Mouse (Mus musculus) left cerebral cortex, postnatal 25 days (tissue): ENCODE measurements around the gene Rps6ka1. TPM values are rescaled to one million over a fixed set of nuclear protein-coding genes. Genes with fewer than 3 reads are reported as not detected.

Experiments used
- DNase-seq, 2 experiments: peaks; one replicate each; pipeline ENCODE4 v3.0.0; 2022; ENCODE audit warnings: low spot score in 2 of 2, mixed read lengths in 1 of 2
- intact Hi-C: fragments of 180-260 bp; cut with DNase I; formaldehyde crosslinking; loops from one replicate; pipeline ENCODE4 v1.15.1; 2025
- total RNA-seq, 2 experiments: library from RNA; stranded (reverse); gene quantifications; 2 replicates each; pipeline ENCODE4 v1.2.3; 2021

Rps6ka1 gene
- total RNA-seq, 2 experiments from 2014 or later: 13.1 to 14.1 TPM

GRCm38 (mm10) chr4:133830453-133830852 lies 57.1 kb downstream of the Rps6ka1 start:
- DNase-seq: no peak
- intact Hi-C loops: no loop called here

- intact Hi-C loops: loop anchor here (1.0 to 2.0 kb wide), 2 partner anchors 158 to 237 kb away; no protein-coding TSS in a partner anchor
- peak; percentile 79 to 80 for DNase-seq
Measured at GRCm38 (mm10) chr4:133829281-133830070, 58.1 kb downstream of the Rps6ka1 start.

- DNase-seq: no peak
- intact Hi-C loops: loop anchor here (2.0 kb wide), 1 partner anchor 235 kb away; no protein-coding TSS in a partner anchor
Measured at GRCm38 (mm10) chr4:133827887-133828794, 59.5 kb downstream of the Rps6ka1 start.

DNA sequence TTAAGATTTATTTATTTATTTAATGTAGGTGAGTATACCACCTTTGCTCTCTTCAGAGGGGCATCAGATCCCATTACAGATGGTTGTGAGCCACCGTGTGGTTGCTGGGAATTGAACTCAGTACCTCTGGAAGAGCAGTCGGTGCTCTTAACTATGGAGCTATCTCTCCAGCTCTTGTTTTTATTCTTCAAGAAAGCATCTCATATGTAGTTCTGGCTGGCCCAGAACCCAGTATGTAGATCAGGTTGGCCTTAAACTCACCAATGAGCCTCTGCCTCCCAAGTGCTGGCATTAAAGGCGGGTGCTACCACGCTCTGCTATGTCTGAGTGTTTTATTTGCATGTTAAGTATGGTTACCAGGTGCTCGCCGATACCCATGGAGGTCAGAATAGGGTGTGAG lies 60.2 kb downstream of the Rps6ka1 start:
- intact Hi-C loops: no loop called here
- no peak for DNase-seq

DNA sequence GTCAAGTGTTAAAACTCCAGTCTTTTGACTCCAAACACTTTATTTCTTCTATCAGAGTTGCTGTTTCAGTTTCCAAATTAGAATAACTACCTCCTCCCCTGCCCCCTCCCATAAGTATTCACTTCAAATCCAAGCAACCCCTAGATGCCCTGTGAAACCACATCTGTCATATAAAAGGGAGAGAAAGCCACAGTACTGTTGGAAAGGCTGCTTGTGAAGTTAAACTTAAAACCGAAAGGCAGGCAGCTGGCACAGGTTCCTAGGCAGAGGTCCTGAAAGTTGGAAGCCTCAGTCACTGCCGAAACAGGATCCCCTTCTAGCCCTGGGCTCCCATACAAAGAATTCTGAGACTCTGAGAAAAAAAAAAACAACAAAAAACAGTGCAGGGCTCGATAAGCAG lies 61.9 kb downstream of the Rps6ka1 start:
- DNase-seq: no peak
- intact Hi-C loops: no loop called here

- intact Hi-C loops: no loop called here
- no peak for DNase-seq
Measured at GRCm38 (mm10) chr4:133820806-133821560, 66.6 kb downstream of the Rps6ka1 start.

DNA sequence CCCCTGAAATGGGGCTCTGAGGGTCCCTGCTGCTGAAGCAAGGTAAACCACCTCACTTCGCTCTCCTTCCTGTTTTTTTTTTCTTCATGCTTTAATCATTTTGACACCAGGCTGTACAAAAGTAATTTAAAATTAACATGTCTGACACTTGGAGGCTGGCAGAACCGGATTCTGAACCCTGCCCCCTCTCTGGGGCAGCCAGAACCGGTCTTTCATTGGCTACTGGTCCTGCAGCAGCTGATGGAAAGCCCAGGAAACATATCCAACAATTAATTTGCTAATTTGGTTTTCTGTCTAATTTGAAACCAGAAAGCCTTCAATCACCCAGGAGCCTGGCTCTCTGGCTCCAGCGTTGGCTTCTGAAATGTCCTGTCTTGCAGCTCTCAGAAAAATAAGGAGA lies 67.4 kb downstream of the Rps6ka1 start:
- intact Hi-C loops: no loop called here
- no peak for DNase-seq

- intact Hi-C loops: no loop called here
- DNase-seq: no peak
Measured at GRCm38 (mm10) chr4:133817356-133817755, 70.2 kb downstream of the Rps6ka1 start.

GRCm38 (mm10) chr4:133816504-133816875 lies 71.1 kb downstream of the Rps6ka1 start:
- intact Hi-C loops: no loop called here
- no peak for DNase-seq

DNA sequence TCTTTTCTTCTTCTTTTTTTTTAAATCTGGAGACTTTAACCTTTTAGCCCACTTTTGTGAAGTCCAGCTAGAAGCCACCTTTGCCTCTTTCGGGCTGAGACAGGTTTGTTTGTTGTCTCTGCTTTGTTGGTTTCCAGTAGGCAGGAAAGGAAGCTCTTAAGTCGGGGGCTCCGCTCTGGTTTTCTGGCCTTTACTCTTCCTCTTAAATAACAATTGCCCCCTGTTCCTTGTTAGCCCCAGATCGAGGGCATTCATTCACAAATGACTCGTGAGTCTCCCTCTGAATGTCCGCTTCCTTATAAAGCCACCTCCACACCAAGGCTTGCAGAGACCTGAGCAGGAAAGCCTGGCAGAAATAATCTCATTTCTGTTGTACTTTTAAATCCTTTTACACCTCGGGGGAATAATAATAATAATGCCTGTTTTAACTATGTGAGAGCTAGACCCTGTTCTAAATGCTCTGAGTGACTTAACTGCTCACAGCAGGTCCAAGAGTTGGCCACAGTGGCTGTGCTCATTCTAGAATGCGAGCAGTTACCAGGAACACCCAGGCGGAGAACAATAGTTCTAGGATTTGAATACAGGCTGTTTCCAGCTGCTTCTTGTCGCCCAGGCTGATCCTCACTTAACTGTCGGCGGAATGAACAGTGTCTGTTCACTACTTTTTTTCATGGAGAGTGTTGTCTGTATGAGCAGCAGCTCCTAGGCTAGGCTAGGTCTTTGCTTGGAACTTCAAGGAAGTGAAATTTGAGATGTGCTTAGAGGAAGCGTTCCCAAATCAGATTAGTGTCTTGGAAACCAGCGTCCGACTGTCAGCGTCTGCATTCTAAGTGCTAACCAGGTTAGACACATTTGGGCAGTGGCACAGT lies 71.7 kb downstream of the Rps6ka1 start:
- intact Hi-C loops: no loop called here
- DNase-seq: no peak

DNA sequence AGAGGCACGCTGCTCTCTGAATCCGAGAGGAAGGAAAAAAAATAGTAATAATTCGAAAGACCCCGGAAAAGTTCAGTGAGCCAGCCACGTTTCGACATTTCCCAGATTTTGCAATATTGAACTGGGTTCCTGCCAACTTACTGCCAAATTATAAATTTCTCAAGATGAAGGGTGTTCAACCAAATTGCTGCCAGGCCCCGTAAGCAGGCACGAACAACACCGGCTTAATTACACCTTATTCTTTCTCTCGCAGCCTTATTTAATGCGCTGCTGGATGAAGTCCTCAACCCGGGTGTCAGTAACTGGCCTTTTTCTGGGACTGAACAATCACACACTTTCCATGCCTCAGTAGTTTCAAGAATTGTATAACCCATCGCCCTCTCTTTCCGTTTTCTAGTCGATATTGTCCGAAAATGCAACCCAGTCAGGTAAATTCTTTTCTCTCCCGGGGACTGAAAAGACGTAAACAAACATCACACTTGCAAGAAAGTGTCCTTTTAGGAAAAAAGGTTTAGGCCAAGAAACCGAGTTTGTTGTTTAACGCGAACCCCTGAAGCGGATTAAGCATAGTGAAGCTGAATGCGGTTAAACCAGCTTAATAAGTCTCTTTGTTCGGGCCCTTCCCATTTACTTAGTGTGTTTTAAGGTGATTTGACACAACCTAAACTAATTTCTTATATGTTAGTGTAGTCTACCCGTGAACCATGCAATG lies 72.6 kb downstream of the Rps6ka1 start:
- intact Hi-C loops: no loop called here
- no peak for DNase-seq

DNA sequence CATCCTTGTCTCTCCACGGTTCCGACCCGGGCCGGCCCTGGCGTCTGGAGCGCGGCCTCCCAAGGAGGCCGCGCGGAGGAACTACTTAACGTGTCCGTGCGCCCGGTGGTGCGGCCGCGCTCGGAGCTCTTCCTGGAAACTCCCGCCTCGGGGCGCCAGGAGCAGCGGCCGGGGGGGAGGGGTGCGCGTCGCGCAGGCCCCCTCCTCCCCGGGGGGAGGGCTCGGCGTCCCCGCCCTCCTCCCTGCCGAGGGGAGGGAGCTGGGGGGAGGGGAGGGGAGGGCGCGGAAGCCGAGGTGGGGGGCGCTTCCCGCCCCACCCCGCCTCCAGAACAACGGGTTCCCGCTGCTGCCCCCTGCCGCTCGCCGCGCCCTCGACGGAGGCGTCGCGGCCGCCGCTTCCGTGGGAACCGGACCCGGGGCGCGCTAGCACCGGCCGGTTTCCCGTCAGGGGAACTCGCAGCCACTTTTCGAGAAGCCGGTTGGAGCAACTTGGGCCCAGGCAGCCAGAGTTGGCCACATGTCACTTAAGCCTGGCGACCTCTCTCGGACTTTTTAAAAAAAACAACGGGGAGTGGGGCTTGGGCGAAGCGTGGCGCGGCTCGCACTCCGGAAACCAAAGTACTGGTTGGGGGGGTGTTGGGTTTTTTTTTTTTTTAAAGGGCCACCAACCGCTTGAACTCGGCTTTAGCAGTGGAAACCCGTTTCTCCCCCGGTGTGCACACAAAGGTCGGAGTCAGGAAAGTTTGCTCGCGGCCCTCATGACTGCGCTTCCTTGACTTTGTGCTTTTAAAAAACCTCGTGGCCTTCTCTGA lies 73.4 kb downstream of the Rps6ka1 start:
- intact Hi-C loops: loop anchor here (1.0 kb wide), 2 partner anchors 60 to 142 kb away; partner anchors contain the start of gene Pigv

GRCm38 (mm10) chr4:133813174-133813991 lies 74.2 kb downstream of the Rps6ka1 start:
- intact Hi-C loops: loop anchor here (1.0 kb wide), 2 partner anchors 59 to 141 kb away; partner anchors contain the start of gene Pigv
- DNase-seq: peak; percentile 88 to 94

More for the DNA sequence above, 73.4 kb downstream of the Rps6ka1 start:
- DNase-seq: peak; percentile 64 to 76

DNA sequence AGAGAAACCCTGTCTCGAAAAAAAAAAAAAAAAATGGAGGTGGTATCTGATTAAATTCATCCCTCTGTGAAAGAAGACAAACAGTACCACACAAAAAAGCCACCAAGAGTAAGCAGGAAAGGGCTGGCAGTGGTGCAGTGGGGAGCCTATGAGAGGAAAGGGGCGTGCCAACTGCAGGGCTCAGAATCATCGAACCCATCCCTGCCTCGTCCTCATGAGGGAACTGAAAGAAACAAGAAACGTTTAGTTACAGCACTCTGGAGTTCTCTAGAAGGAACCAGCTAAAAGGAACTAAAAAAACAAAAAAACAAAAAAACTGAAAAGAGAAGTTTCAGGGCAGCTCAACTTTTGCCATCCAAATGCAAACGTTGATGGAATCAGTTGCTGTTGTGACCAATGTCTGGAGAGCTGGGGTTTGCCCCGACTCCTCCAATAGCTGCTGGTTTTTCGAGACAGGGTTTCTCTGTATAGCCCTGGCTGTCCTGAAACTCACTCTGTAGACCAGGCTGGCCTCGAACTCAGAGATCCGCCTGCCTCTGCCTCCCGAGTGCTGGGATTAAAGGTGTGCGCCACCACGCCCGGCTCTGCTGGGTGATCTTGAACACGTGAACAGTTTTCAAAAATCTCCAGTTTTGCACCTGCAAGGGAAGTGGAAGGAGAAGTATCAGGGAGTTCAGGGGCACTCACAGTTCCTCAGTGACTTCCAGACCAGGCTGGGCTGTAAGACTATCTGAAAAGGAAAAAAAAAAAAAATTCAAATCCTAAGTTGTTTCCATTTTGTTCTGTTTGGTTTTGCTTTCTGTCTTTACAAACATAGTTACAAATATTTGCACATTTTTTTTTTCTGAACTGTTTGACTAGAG lies 83.0 kb downstream of the Rps6ka1 start:
- DNase-seq: peak in 1 of 2 experiments; percentile 19
- intact Hi-C loops: no loop called here

DNA sequence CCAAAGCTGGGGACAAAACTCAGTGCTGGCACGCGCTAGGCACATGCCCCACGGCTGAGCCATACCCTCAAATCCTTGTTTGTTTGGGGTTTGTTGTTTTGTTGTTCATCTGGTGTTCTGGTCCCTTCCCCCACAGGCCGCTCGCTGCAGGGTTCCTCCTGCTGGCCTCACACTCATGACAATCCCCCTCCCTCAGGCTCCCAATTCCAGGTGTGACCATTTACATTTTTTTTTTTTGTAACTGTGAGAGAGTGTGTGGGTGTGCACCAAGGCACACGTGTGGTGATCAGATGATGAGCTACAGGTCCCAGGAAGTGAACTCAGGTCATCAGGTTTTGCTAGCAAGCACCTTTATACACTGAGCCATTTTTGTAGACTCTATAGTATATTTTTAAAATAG lies 87.0 kb downstream of the Rps6ka1 start:
- intact Hi-C loops: no loop called here
- no peak for DNase-seq
